Mouse (Mus musculus): Measurements from ENCODE around the gene Cass4.
A peak's percentile ranks its signal among the peaks of the same experiment; 100 is the strongest.

Cass4 gene

GRCm38 (mm10) chr2:172393391-172394051, at the start of gene Cass4:
Cass4 (plus strand) TSS chr2:172393794.
- DNase-seq = no peak

GRCm38 (mm10) chr2:172344669-172345068, 48.9 kb upstream of the Cass4 start:
- DNase-seq = no peak

GRCm38 (mm10) chr2:172345258-172345738, 48.3 kb upstream of the Cass4 start, which contains the start of gene Fam210b:
Fam210b (plus strand) TSS chr2:172345565.
- DNase-seq = peak; percentile 94

GRCm38 (mm10) chr2:172346034-172346929, 47.3 kb upstream of the Cass4 start:
- peak; percentile 35 for DNase-seq

- no peak for DNase-seq
Measured at GRCm38 (mm10) chr2:172346933-172347611, 46.5 kb upstream of the Cass4 start.

- no peak for DNase-seq
Measured at GRCm38 (mm10) chr2:172348297-172348950, 45.2 kb upstream of the Cass4 start.

GRCm38 (mm10) chr2:172349776-172350175, 43.8 kb upstream of the Cass4 start:
- no peak for DNase-seq

GRCm38 (mm10) chr2:172350773-172351172, 42.8 kb upstream of the Cass4 start:
- no peak for DNase-seq

GRCm38 (mm10) chr2:172353218-172353617, 40.4 kb upstream of the Cass4 start:
- DNase-seq = no peak

- DNase-seq = no peak
Measured at GRCm38 (mm10) chr2:172354761-172355160, 38.8 kb upstream of the Cass4 start.

- no peak for DNase-seq
Measured at GRCm38 (mm10) chr2:172355833-172356232, 37.8 kb upstream of the Cass4 start.

GRCm38 (mm10) chr2:172363176-172363575, 30.4 kb upstream of the Cass4 start:
- DNase-seq = no peak

- peak; percentile 96 for DNase-seq
Measured at GRCm38 (mm10) chr2:172370411-172371223, 23.0 kb upstream of the Cass4 start, which contains the start of the genes Aurka and Cstf1. Aurka (minus strand) TSS chr2:172370535. Cstf1 (plus strand) TSS chr2:172370681.

- no peak for DNase-seq
Measured at GRCm38 (mm10) chr2:172371258-172371657, 22.3 kb upstream of the Cass4 start.

- no peak for DNase-seq
Measured at GRCm38 (mm10) chr2:172376551-172376950, 17.0 kb upstream of the Cass4 start.

GRCm38 (mm10) chr2:172376999-172377515, 16.5 kb upstream of the Cass4 start:
- no peak for DNase-seq

- DNase-seq = no peak
Measured at GRCm38 (mm10) chr2:172378332-172378731, 15.3 kb upstream of the Cass4 start.

- no peak for DNase-seq
Measured at GRCm38 (mm10) chr2:172380513-172380912, 13.1 kb upstream of the Cass4 start.

- no peak for DNase-seq
Measured at GRCm38 (mm10) chr2:172381341-172381740, 12.3 kb upstream of the Cass4 start.

- DNase-seq = no peak
Measured at GRCm38 (mm10) chr2:172381898-172382297, 11.7 kb upstream of the Cass4 start.

GRCm38 (mm10) chr2:172384715-172385114, 8.9 kb upstream of the Cass4 start:
- no peak for DNase-seq
